Mouse (Mus musculus): ENCODE measurements around the gene Lilra6.
"Not testable (repeated sequence)": the region's sequence is repeated elsewhere in the genome, so short reads cannot be mapped to it uniquely, and the experiment has no call there.

Lilra6 gene

GRCm38 (mm10) chr7:3915387-3915786 lies at the start of gene Lilra6:
Gene Lilra6 (minus strand): TSS chr7:3915503.
- DNase-seq: not testable (repeated sequence)

GRCm38 (mm10) chr7:3962017-3962416 lies 46.7 kb upstream of the Lilra6 start:
- DNase-seq: no peak

GRCm38 (mm10) chr7:3957387-3957786 lies 42.1 kb upstream of the Lilra6 start:
- no peak for DNase-seq

GRCm38 (mm10) chr7:3949159-3949558 lies 33.9 kb upstream of the Lilra6 start:
- no peak for DNase-seq

- DNase-seq: no peak
Observed at GRCm38 (mm10) chr7:3948223-3948622, 32.9 kb upstream of the Lilra6 start.

- no peak for DNase-seq
Observed at GRCm38 (mm10) chr7:3946117-3946516, 30.8 kb upstream of the Lilra6 start.

GRCm38 (mm10) chr7:3940915-3941314 lies 25.6 kb upstream of the Lilra6 start:
- no peak for DNase-seq

GRCm38 (mm10) chr7:3939866-3940525 lies 24.7 kb upstream of the Lilra6 start:
- no peak for DNase-seq

- not testable (repeated sequence) for DNase-seq
Observed at GRCm38 (mm10) chr7:3935473-3935872, 20.2 kb upstream of the Lilra6 start.

- DNase-seq: no peak
Observed at GRCm38 (mm10) chr7:3903704-3904103, 11.6 kb downstream of the Lilra6 start.

- DNase-seq: not testable (repeated sequence)
Observed at GRCm38 (mm10) chr7:3898036-3898590, 17.2 kb downstream of the Lilra6 start, which contains the start of gene Gm14548. Gene Gm14548 (minus strand): TSS chr7:3898120.

- DNase-seq: not testable (repeated sequence)
Observed at GRCm38 (mm10) chr7:3875032-3875431, 40.3 kb downstream of the Lilra6 start.
